Mouse (Mus musculus) embryo, embryonic 9.5 days (tissue): ENCODE data around the gene Ttc33.

Source experiments
- DNase-seq: peaks from one replicate; pipeline ENCODE4 v3.0.0-alpha.2; 2017; ENCODE audit errors: extremely low spot score

The Ttc33 gene

DNA sequence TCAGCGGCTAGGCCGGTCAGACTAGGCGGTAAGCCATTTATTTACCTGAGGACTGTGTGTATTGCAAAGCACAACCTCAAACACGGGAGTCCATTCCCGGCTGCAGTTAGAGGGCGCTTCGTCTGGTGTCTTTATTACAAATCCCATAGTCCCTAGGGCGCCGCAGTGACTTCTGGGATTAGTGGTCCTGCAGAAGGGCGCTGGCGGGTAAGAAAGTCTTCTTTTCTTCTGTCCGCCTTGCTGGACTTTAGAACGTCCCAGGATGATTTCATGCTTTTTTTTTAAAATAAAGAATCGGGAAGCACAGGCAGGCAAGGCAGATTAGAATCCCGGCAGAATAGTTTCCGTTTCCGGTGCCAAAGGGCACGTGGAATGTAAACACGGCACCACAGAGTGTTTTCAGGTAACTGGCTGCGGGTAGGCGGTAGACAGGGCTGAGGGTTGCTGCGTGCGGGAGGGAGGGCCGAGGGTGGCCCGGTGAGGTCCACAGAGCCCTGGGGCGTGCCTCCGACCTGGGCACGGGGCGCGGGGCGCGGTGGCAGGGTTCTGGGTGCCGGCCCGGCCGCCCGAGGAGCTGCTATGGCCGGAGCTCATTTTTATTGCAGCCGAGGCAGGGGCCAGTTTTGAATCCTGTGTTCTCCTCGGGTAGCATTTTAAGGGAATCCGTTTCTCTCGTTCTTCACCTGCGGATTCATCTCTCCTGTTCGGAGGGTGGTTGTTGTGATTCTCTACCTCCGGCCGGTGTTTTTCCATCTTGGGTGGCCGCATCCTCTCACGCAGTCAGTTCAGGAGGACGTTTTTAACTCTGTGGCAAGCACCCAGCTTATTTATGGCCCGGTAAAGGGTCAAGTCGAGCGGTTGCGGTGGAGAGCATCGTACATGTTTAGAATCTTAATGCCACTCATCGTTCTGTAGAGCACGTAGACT lies at the start of gene Ttc33:
Gene Ttc33, plus strand, starts transcription at position 160 of the 927 bp plus-strand sequence.
- peak; percentile 74 for DNase-seq

DNA sequence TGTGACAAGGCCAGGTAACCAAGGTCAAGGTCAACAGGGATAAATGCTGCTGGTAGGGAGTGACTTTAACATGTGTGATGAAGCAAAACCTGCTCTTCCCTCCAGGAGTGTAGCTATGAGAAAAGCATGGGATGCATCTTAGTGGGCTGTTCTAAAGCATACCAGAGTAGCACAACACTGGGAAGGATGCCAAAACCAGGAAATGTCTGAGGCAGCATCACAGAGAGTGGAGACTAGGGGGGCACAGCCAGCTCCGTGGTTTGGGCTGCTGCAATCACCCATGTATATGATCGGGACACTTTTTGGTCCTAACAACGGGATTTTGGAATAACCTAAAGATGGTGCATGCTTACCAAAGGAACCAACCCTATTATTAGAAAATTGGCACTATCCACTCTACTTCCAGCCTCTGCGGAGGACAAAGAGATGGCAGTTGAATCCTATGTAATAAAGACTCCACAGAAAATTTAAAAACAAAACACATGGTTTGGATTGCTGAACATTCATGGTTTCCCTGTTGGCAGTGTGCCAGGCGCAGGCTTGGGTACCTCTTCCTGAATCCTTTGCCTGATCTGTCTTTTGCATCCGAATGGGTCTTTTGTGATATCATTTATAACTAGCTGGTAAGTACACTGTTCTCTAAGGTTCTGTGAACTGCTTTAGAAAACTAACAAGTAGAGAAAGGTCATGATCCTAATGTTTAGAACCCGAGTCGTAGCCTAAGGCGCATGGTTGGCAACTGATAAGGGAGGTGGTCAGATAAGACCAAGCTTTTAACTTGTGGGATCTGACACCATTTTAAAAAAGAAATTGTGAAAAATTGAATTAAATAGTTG lies 47.1 kb upstream of the Ttc33 start:
- DNase-seq = no peak

DNA sequence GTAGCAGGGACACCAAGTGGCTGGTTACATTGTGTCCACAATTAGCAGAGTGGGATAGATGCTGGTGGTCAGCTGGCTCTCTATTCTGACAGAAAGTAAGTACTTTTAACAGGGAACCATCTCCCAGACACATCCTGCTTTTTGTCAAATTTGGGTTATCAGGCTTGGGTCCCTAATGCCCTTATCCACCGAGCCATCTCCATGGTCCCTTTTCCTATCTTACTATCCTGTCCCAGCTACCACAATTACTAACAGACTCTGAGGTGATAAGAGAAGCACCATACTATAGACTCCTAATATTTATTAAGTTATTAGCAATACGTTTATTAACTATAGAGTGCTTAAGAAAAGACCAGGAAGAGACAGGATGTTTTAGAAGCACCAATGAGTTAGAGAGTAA lies 46.0 kb upstream of the Ttc33 start:
- no peak for DNase-seq

DNA sequence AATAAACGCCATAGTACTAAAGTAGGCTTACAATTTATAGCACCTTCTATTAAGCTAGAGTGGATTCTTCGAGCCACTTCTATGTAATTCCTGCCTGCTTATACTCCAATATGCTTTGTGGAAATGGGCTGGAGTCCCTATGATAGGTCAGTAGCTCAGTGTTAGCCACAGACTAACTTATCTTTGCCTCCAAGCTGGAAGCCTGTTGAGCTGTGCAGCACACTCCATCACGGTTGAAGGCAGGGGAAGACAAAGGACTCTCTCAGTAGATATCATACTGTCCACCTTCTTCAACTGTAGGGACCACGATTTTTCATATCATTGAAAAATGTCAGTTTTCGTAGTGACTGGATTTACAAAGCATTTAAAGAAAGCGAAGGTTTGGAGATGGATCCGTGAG lies 45.5 kb upstream of the Ttc33 start:
- no peak for DNase-seq

DNA sequence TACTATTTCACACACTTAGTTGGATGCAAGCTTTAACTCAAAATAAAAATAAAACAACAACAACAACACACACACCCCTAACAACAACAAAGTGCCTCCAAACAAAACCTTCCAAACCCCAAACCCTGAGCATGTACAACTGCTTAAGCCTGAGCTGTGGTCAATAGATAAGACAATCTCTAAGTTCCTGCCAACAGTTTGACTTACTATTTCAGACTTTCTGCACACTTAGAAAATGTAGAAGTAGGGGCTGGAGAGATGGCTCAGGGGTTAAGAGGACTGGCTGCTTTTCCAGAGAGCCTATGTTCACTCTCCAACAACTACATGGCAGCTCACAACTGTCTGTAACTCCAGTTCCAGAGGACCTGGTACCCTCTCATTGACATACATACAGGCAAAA lies 45.0 kb upstream of the Ttc33 start:
- no peak for DNase-seq

DNA sequence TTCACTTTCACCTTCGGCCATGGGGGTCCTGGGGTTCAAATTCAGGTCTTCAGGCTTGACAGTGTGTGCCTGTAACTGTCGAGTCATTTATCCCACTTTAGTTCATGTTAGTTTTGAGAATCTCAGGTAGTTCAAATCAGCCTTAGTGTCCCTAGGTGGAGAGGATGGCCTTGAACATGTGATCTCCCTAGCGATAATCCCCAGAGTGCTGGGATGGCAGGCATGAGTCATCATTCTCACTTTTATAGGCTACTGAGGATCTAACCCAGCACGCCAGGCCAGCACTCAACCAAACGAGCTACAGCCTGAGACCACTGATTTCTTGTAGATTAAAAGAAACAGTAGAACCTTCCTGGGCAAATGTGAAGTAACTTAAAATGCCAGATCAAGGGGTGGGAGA lies 43.3 kb upstream of the Ttc33 start:
- no peak for DNase-seq

DNA sequence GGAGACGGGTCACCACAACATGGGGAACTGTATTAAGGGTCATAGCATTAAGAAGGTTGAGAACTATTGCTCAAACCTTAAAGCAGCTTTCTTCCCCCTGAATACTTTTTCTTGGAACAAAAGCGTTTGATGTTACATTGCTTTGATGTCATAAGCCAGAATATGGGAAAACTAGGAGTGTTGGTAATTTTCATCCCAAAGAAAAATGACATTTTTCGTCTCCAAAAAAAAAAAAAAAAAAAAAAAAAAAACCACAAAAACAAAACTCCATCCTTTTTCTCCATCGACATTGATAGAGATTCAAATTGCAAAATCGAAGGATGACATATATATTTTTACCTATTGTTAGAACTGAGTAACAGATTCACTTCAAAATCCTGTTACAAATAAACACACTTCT lies 42.6 kb upstream of the Ttc33 start:
- no peak for DNase-seq

DNA sequence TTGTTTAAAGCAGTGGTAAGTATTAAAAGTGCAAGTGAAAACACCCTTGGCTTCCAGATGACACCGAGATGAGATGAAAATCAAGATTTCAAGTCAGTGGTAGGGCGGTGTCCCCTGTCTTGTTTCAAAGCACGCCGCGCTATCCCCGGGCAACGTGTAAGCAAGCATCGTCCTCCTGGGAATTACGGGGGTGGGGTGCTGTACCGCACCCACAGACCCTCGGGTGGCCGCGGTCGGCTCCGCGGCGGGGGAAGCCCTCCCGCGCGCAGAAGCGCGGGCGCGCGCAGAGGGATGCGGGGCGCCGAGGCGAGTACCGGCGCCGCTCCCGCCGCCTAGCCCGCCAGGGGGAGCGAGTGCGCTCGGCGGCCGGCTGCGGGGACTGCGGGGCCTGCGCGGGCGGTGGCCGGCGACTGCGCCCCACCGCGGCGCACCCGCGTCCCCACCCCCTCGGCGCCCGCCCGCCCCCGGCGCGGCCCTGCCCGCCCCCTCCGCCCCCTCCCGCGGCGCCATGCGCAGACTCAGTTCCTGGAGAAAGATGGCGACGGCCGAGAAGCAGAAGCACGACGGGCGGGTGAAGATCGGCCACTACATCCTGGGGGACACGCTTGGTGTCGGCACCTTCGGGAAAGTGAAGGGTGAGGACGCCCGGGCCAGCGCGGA lies 41.8 kb upstream of the Ttc33 start, which contains the start of gene Prkaa1:
Gene Prkaa1, plus strand, starts transcription at position 501 of the 660 bp plus-strand sequence.
- DNase-seq = no peak

DNA sequence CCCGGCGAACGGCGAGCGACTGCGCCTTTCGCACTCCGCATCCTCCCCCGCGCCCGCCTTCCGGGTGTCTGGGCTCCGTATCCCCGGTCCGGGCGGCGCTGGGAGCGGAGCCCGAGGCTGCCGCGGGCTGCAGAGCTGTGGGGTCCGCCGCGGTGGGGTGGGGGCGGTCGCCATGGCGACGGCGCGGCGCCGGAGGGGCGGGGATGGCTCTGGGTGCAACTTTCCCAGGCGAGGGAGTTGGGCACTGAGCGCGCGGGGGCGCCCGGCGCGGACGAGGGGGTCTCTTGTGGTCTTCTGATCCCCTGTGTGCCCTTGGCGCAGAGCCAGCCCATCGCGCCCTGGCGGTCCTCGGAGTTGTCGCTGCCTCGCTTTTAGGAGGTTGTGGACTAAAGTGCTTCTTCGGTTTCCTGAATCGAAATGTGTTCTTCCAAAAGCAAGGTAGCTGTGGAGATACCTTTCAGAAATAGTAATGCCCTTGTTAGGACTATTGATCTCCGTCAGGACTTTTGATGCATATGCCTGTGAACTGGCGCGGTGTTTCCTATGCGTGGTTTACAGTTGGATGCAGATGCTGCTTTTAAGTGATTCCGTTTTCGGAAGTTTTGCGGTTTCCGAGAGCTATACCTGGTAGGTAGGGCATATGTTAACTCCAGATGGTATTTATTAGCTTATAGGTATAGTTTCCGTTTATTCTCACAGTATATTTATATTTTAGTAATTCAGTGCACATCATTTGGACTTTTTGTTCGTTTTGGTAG lies 41.1 kb upstream of the Ttc33 start:
- DNase-seq = peak; percentile 86

DNA sequence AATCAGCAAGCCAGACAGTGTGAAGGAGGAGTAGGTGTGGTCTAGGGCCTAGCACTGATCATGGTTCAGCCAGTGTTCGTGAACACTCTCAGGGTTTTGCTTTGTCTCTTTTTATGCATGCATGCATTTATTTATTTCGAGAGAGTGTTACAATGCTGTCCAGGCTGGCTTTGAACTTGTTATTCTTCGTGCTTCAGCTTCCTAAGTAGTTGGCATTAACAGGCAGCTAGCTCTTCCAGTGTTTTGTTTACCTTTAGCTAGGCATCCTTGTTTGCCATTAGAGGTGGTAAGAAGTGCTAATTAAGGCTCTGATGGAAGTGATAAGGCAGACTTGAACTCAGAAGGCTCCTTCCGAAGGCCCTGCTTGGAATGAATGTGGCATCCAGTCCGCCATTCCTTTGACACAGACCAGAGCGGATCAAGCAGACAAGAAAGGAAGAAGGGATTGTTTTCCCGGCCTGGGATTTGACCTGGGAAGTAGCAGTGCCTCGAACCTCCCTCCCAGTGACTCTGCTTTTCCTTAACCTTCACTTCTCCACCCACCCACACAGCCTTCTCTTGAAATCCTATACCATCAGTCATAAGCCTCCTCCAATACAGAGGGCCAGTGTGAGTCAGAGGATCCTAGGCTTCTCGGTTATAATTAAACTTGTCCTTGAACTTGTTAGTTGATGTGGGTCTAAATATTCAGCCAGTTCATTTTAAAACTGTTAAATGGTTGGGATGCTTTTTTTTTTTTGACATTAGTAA lies 40.0 kb upstream of the Ttc33 start:
- no peak for DNase-seq

DNA sequence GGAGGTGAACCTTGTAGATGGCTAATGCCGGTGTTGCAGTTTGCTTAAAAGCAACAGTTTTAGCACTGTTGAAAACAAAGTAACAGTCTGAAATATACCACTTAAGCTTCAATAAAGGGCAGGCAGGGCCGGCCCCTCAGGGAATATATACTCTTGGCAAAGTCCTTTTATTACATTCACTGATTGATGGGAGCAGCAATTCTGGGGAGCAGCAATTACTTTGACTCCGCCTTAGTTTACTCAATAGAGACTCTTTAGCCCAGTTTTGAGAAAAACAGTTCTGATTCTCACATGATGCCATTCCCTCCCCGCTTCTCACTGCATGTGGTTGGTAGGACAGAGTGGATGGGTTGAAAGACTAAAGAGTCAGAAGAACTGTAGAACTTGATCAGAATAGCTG lies 36.1 kb upstream of the Ttc33 start:
- no peak for DNase-seq

DNA sequence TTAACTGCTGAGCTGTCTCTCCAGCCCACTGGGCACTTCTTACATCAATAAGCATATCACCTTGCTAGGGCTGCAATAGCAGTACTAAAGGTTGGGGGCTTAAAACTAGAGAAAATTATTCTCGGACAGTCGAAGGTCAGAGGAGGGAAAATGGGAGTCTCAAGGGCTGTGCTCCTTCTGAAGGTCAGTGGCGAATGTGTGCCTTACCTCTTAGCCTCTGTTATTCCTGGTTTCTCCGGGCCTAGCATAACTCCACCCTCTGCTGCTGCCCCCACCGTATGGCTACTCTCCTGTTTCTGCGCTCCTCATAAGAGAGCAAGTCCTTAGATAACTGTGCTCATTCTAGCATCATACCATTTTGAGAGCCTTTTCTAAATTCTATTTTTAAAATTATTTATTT lies 33.2 kb upstream of the Ttc33 start:
- no peak for DNase-seq

DNA sequence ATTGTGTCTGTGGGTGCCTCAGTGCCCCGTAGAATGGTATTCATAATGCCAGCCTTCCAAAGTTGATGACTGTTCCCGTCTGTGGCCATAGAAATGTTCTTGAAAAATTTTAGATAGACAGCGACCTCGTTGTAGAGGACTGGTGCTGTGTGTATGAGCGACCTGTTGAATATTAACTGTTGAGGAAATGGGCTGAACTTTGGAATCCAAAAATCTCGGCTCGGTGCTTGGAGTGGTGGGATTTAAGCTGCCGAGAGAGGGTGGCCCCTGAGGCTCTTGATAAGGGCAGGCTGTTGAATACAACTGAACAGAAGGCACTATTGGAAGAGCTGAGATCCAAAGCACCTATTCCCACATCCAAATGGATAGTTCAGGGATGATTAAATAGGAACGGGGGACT lies 30.7 kb upstream of the Ttc33 start:
- no peak for DNase-seq

DNA sequence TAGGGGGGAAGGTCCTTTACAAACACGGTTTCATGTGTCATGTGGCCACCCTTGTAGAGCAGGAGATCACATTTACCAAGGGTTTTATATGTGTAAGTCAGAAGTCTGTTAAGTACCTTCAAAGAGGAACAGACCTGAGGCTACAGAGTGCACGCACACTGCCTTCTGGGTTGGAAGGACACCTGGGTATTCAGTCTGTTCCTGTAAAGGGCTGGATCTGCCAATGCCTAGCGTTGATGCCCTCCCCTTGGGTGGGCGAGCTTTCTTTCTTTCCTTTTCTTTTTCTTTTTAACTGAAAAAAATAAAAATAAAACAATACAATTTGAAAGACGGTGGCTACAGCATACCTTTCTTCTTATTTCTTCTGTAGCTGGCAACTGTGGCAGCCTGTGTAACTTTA lies 30.2 kb upstream of the Ttc33 start:
- no peak for DNase-seq

DNA sequence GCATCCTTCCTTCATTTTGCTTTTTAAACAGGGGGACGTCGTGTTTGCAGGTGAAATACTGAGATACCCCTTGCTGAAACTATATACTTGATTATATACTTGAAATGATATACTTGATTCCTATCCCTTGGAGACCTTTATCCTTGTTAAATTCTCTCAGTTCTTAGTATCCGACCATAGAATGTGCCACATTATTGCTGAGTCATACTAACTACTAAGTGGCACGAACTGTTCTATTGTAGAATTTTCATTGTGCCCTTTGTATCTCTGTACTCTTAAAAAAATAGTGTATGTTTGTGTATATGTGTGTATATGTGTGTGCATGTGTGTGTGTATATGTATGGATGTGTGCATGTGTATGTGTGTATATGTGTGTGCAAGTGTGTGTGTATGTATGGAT lies 29.0 kb upstream of the Ttc33 start:
- no peak for DNase-seq

DNA sequence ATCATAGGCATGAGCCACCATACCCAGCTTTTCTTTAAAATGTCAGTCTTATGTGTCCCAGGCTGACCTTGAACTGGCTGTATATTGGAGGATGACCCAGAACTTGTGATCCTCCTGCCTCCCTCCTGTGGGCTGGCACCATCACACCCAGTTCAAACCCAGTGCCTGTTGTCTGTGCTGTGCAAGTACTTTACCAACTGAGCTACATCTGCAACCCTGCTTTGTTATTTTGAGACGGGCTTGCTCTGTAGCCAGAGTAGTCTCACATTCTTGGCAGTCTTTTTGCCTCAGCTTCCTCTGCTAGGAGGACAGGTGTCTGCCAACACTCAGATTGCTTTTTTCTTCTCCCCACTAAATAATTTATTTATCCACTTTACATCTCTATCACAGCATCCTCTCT lies 27.9 kb upstream of the Ttc33 start:
- DNase-seq = no peak

DNA sequence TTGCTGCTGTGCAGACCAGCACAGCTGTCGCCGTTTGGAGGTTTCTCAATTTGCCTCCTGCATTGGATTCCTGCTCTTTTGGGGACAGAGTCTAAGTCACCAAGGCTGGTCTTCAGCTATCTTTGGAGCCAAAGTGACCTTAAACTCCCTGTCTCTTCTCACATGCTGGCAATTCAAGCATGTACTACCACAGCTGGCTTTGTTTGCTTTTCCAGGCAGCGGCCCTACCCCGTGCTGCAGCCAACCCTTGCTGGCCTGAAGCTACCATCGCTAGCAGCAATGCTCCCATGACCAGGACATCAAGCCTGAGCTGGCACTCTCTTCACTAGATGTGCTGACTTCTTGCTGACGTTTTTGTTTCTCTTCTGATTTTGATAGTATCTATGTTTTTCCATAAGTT lies 26.5 kb upstream of the Ttc33 start:
- DNase-seq = no peak

DNA sequence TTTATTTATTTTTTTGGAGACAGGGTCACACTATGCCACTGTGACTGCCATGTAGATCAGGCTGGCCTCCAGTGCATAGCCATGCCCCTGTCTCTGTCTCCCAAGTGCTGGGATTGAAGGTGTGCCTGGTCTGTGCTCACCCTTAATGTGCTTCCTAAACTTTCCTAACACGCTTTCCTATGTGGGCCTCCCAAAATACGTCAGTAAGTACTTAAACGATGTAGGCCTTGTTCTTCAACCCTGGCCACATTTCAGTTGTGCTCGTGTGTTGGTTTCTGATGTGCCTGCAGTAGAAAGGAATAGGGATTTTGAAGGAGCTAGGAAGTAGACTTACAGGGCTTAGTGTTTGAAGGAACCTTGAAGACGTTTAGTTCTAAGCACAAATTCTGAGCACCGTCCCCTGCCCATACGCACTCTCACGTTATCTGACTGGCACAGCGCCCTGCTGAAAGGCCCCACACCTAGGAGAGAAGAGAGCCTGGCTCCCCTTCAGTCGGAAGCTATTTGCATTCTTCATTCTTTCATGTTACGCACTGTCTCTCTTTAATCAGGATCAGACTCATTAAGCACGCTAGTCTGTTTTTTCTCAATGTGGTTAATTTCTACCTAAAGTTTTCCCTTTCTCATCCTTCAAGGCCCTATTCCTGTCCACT lies 20.1 kb upstream of the Ttc33 start:
- no peak for DNase-seq

DNA sequence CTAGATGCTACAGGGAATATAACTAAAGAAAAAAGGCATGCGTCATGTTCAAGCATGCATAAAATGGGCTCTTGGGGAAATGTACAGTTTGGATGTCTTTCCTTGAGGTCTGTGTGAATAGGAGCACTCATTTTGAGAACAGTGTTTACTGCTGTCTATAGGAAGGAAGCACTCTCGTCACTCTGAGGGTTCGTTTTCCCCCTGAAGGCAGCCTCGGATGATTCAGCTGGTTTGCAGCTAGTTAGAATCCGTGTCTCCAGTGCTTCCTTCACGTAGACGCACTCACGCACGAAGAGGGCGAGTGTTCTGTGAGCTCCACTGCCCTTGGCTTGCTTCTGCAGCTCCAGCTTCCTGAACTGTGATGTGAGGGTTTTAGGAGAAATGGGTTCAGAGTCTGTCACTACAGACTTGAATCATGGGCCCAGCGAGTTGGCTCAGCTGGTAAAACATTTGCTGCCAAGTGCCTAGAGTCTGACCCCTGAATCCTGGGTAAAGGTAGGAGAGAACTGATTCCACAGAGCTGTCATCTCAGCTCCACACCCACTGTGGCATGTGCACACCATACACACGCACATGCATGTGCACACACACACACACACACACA lies 12.0 kb upstream of the Ttc33 start:
- no peak for DNase-seq
